Mouse (Mus musculus) hindbrain, postnatal 0 days (tissue): ENCODE results near the gene Fam163b. TPM values are rescaled to one million over a fixed set of nuclear protein-coding genes. Genes with fewer than 3 reads are reported as not detected.

Source experiments
- ATAC-seq: fragments of 200-750 bp; cut with Nextera tagmentation; 2 replicates; pipeline ENCODE4 v1.8.0; 2017; ENCODE audit warnings: mild to moderate bottlenecking, moderate TSS enrichment, moderate library complexity
- DNase-seq: peaks from one replicate; pipeline ENCODE4 v3.0.0-alpha.2; 2015; ENCODE audit warnings: low spot score
- H3K27ac ChIP-seq: fragments of 300-500 bp; sonication (generic); 2 replicates; pipeline ENCODE4 v1.5.1; 2014; ENCODE audit warnings: mild to moderate bottlenecking
- H3K27me3 ChIP-seq: fragments of 300-500 bp; sonication (generic); 2 replicates; pipeline ENCODE4 v1.6.1; 2014; ENCODE audit warnings: low read length, mixed read lengths; ENCODE audit not compliant: insufficient read depth
- H3K36me3 ChIP-seq: fragments of 300-500 bp; sonication (generic); 2 replicates; pipeline ENCODE4 v1.6.1; 2014; ENCODE audit warnings: low read length, mixed read lengths; ENCODE audit not compliant: insufficient read depth
- H3K4me1 ChIP-seq: fragments of 300-500 bp; sonication (generic); 2 replicates; pipeline ENCODE4 v1.6.1; 2014; ENCODE audit warnings: antibody characterized with exemption, low read length, mixed read lengths; ENCODE audit not compliant: insufficient read depth
- H3K4me2 ChIP-seq: fragments of 300-500 bp; sonication (generic); 2 replicates; pipeline ENCODE4 v1.6.1; 2014; ENCODE audit warnings: low read depth, mild to moderate bottlenecking, low read length, moderate library complexity, mixed read lengths
- H3K4me3 ChIP-seq: fragments of 300-500 bp; sonication (generic); 2 replicates; pipeline ENCODE4 v1.5.1; 2014; ENCODE audit warnings: low read length
- H3K9ac ChIP-seq: fragments of 300-500 bp; sonication (generic); replicated peaks from 2 replicates; pipeline ENCODE4 v1.6.1; 2014; ENCODE audit warnings: mild to moderate bottlenecking, low read length, moderate library complexity, mixed read lengths
- H3K9me3 ChIP-seq: fragments of 300-500 bp; sonication (generic); 2 replicates; pipeline ENCODE4 v1.6.1; 2016; ENCODE audit warnings: low read length, mixed read lengths
- CTCF ChIP-seq: IDR thresholded peaks from 2 replicates; pipeline ENCODE4 v1.5.1; 2016; ENCODE audit warnings: antibody characterized with exemption, control low read depth, low read depth
- WGBS: fragments of 180-500 bp; shearing (Covaris S2); extraction: QIAGEN DNeasy Blood & Tissue Kit; methylation state at CpG from one replicate; pipeline ENCODE4 v1.1.7; 2014; 5-methylcytosine and 5-hydroxymethylcytosine counted together
- polyA plus RNA-seq: library from polyadenylated mRNA; unstranded; fragments of >200 nt; fragmentation: Nextera tagmentation; extraction: Ambion mirVana; gene quantifications from 2 replicates; pipeline ENCODE4 v1.2.1, GENCODE M21; 2015
- total RNA-seq: library from RNA; depleted of rRNA; stranded (reverse); fragments of >200 nt; gene quantifications from 2 replicates; pipeline ENCODE4 v1.2.3, GENCODE M21; 2014

Fam163b gene
- total and polyA plus RNA-seq, 2 experiments from 2014 or later: 8.5 to 10.3 TPM

GRCm38 (mm10) chr2:27174242-27174641 lies 32.0 kb upstream of the Fam163b start:
- H3K36me3 ChIP-seq: no peaks in the 10 kb centered on the region
- H3K4me1 ChIP-seq: no peaks in the 10 kb centered on the region
- H3K9ac ChIP-seq: no peak overlapping the region
- H3K4me2 ChIP-seq: no peak overlapping the region
- DNase-seq (no peak), ATAC-seq (no peak)
- no peak overlapping the region for H3K27ac ChIP-seq
- 77% methylated on average over 2 of the region's 2 CpGs for WGBS
- H3K4me3 ChIP-seq: no peak overlapping the region
- H3K9me3 ChIP-seq: no peaks in the 10 kb centered on the region
- TF ChIP-seq CTCF: no peak
- no peaks in the 10 kb centered on the region for H3K27me3 ChIP-seq

- peaks cover 5% of the 10 kb centered on the region; the same call in 1 of the 2 replicates for H3K4me1 ChIP-seq
- H3K27me3 ChIP-seq: no peaks in the 10 kb centered on the region
- no peaks in the 10 kb centered on the region for H3K9me3 ChIP-seq
- H3K4me2 ChIP-seq: no peak overlapping the region
- no peak overlapping the region for H3K4me3 ChIP-seq
- no peak overlapping the region; the same call in 1 of the 2 replicates for H3K27ac ChIP-seq
- ATAC-seq (no peak), DNase-seq (no peak)
- H3K36me3 ChIP-seq: no peaks in the 10 kb centered on the region
- 37% methylated on average over 2 of the region's 2 CpGs for WGBS
- no peak overlapping the region for H3K9ac ChIP-seq
- TF ChIP-seq CTCF: no peak
These were observed 24.7 kb upstream of the Fam163b start for GRCm38 (mm10) chr2:27166999-27167398.

GRCm38 (mm10) chr2:27166074-27166473 lies 23.8 kb upstream of the Fam163b start:
- H3K9ac ChIP-seq: no peak overlapping the region
- ATAC-seq (no peak), DNase-seq (no peak)
- H3K4me3 ChIP-seq: no peak overlapping the region
- H3K4me2 ChIP-seq: no peak overlapping the region
- WGBS: 74% methylated on average over 2 of the region's 2 CpGs
- no peak for TF ChIP-seq CTCF
- no peak overlapping the region for H3K27ac ChIP-seq
- H3K4me1 ChIP-seq: peaks cover 5% of the 10 kb centered on the region; the same call in 1 of the 2 replicates
- no peaks in the 10 kb centered on the region for H3K36me3 ChIP-seq
- H3K9me3 ChIP-seq: no peaks in the 10 kb centered on the region
- H3K27me3 ChIP-seq: no peaks in the 10 kb centered on the region

- ATAC-seq: no peak
- Histone ChIP-seq H3K27me3 (no peaks in the 10 kb centered on the region), H3K4me1 (peaks cover 5% of the 10 kb centered on the region; the same call in 1 of the 2 replicates), H3K9ac (no peak within 1 kb of the TSS), H3K4me2 (no peak within 1 kb of the TSS), H3K4me3 (no peak within 1 kb of the TSS), H3K9me3 (no peaks in the 10 kb centered on the region), H3K27ac (no peak within 1 kb of the TSS), H3K36me3 (no peaks in the 10 kb centered on the region)
- TF ChIP-seq CTCF: no peak
- WGBS: 81% methylated on average over 12 of the region's 12 CpGs
- DNase-seq: no peak
These were observed 22.7 kb upstream of the Fam163b start, which contains the start of gene Dbh for GRCm38 (mm10) chr2:27164796-27165590. Gene Dbh, plus strand, starts transcription at chr2:27165233.

- no peaks in the 10 kb centered on the region for H3K36me3 ChIP-seq
- no peak overlapping the region for H3K9ac ChIP-seq
- no peak overlapping the region for H3K4me2 ChIP-seq
- no peak overlapping the region for H3K4me3 ChIP-seq
- H3K9me3 ChIP-seq: no peaks in the 10 kb centered on the region
- H3K27me3 ChIP-seq: no peaks in the 10 kb centered on the region
- 51% methylated on average over 5 of the region's 5 CpGs for WGBS
- no peak for TF ChIP-seq CTCF
- no peak overlapping the region for H3K27ac ChIP-seq
- no peak for ATAC-seq
- H3K4me1 ChIP-seq: peaks cover 5% of the 10 kb centered on the region; the same call in 1 of the 2 replicates
- no peak for DNase-seq
These were observed 21.6 kb upstream of the Fam163b start for GRCm38 (mm10) chr2:27163851-27164250.

GRCm38 (mm10) chr2:27162656-27163055 lies 20.4 kb upstream of the Fam163b start:
- Histone ChIP-seq H3K4me2 (no peak overlapping the region), H3K9ac (no peak overlapping the region), H3K4me1 (peaks cover 5% of the 10 kb centered on the region; the same call in 1 of the 2 replicates), H3K27ac (no peak overlapping the region), H3K36me3 (no peaks in the 10 kb centered on the region), H3K27me3 (no peaks in the 10 kb centered on the region), H3K4me3 (no peak overlapping the region), H3K9me3 (no peaks in the 10 kb centered on the region)
- DNase-seq: peak; percentile 33
- no peak for TF ChIP-seq CTCF
- 0 out of 2 replicates have a peak, but pooled peaks have one; percentile 35 for ATAC-seq
- 44% methylated on average over 11 of the region's 11 CpGs for WGBS

- no peak for ATAC-seq
- H3K9ac ChIP-seq: no peak overlapping the region
- no peak overlapping the region for H3K4me3 ChIP-seq
- no peak for TF ChIP-seq CTCF
- peaks cover 5% of the 10 kb centered on the region; the same call in 1 of the 2 replicates for H3K4me1 ChIP-seq
- H3K9me3 ChIP-seq: no peaks in the 10 kb centered on the region
- WGBS: 93% methylated on average over 2 of the region's 2 CpGs
- H3K4me2 ChIP-seq: no peak overlapping the region
- no peaks in the 10 kb centered on the region for H3K27me3 ChIP-seq
- DNase-seq: no peak
- no peaks in the 10 kb centered on the region for H3K36me3 ChIP-seq
- no peak overlapping the region for H3K27ac ChIP-seq
These were observed 19.2 kb upstream of the Fam163b start for GRCm38 (mm10) chr2:27161526-27161925.
